Mouse (Mus musculus) central nervous system, embryonic 18 days (tissue): ENCODE data around the gene Grin3b. TPM values are rescaled to one million over a fixed set of nuclear protein-coding genes. Genes with fewer than 3 reads are reported as not detected.

Experiments used
- polyA plus RNA-seq: library from polyadenylated mRNA; depleted of rRNA; stranded (reverse); fragments of >200 nt; gene quantifications from 2 replicates; pipeline ENCODE4 v1.2.3, GENCODE M21; 2012; rRNA removed

The Grin3b gene
- polyA plus RNA-seq, result 0.40 and 0.45 TPM in 2 replicates

GRCm38 (mm10) chr10:79970415-79971182 is at the start of gene Grin3b:
Grin3b (plus strand) TSS chr10:79970715.

GRCm38 (mm10) chr10:79920958-79921535 is 49.5 kb upstream of the Grin3b start, which contains the start of gene R3hdm4:
R3hdm4 (minus strand) TSS chr10:79921208.

GRCm38 (mm10) chr10:79926491-79927323 is 43.8 kb upstream of the Grin3b start, which contains the start of gene Arid3a:
Arid3a (plus strand) TSS chr10:79927043.

GRCm38 (mm10) chr10:79959847-79960601 is 10.5 kb upstream of the Grin3b start, which contains the start of gene Wdr18:
Wdr18 (plus strand) TSS chr10:79960152.

GRCm38 (mm10) chr10:79984195-79984816 is 13.8 kb downstream of the Grin3b start, which contains the start of gene Tmem259:
Tmem259 (minus strand) TSS chr10:79984330.

GRCm38 (mm10) chr10:79988506-79989271 is 18.2 kb downstream of the Grin3b start, which contains the start of gene Cnn2:
Cnn2 (plus strand) TSS chr10:79988584.

GRCm38 (mm10) chr10:79996272-79997033 is 25.9 kb downstream of the Grin3b start, which contains the start of gene Abca7:
Abca7 (plus strand) TSS chr10:79996494.

GRCm38 (mm10) chr10:80016511-80016910 is 46.0 kb downstream of the Grin3b start, which contains the start of gene Arhgap45:
Arhgap45 (plus strand) TSS chr10:80016653.

Other genes starting within 250 kb of the Grin3b start
- gene Polrmt, start 224.1 kb upstream of the Grin3b start, polyA plus RNA-seq, result 53.8 and 57.3 TPM in 2 replicates
- gene Fgf22, start 215.6 kb upstream of the Grin3b start, polyA plus RNA-seq, result 1.0 and 1.1 TPM in 2 replicates
- gene Rnf126, start 203.8 kb upstream of the Grin3b start, polyA plus RNA-seq, result 118 and 136 TPM in 2 replicates
- gene Fstl3, start 193.4 kb upstream of the Grin3b start, polyA plus RNA-seq, result 3.5 and 4.5 TPM in 2 replicates
- 0.26 and 0.39 TPM in 2 replicates for gene Prss57, start 179.8 kb upstream of the Grin3b start, polyA plus RNA-seq
- gene Palm, start 177.1 kb upstream of the Grin3b start, polyA plus RNA-seq, result 177 and 219 TPM in 2 replicates
- gene Misp, start 149.7 kb upstream of the Grin3b start, polyA plus RNA-seq, result 0.54 and 0.57 TPM in 2 replicates
- 82.1 and 86.6 TPM in 2 replicates for gene Ptbp1, start 116.3 kb upstream of the Grin3b start, polyA plus RNA-seq
- gene Prtn3, start 96.2 kb upstream of the Grin3b start, polyA plus RNA-seq, result 15.8 and 16.7 TPM in 2 replicates
- 680 and 811 TPM in 2 replicates for gene Plppr3, start 96.1 kb upstream of the Grin3b start, polyA plus RNA-seq
- not detected in 2 replicates for gene Elane, start 84.5 kb upstream of the Grin3b start, polyA plus RNA-seq
- gene Cfd, start 79.9 kb upstream of the Grin3b start, polyA plus RNA-seq, result 0.34 and 0.37 TPM in 2 replicates
- gene Med16, start 61.8 kb upstream of the Grin3b start, polyA plus RNA-seq, result 53.6 and 60.9 TPM in 2 replicates
- not detected in 2 replicates for gene Gm26602, start 59.9 kb upstream of the Grin3b start, polyA plus RNA-seq
- 6.1 and 6.5 TPM in 2 replicates for gene Kiss1r, start 53.7 kb upstream of the Grin3b start, polyA plus RNA-seq
- 172 and 208 TPM in 2 replicates for gene R3hdm4, start 49.5 kb upstream of the Grin3b start, polyA plus RNA-seq
- 4.2 TPM in 2 replicates for gene Arid3a, start 43.7 kb upstream of the Grin3b start, polyA plus RNA-seq
- gene Wdr18, start 10.6 kb upstream of the Grin3b start, polyA plus RNA-seq, result 67.9 and 76.6 TPM in 2 replicates
- 200 and 218 TPM in 2 replicates for gene Tmem259, start 13.6 kb downstream of the Grin3b start, polyA plus RNA-seq
- 18.9 and 19.8 TPM in 2 replicates for gene Cnn2, start 17.9 kb downstream of the Grin3b start, polyA plus RNA-seq
- gene Abca7, start 25.8 kb downstream of the Grin3b start, polyA plus RNA-seq, result 7.1 and 7.5 TPM in 2 replicates
- 2.2 and 2.4 TPM in 2 replicates for gene Arhgap45, start 45.9 kb downstream of the Grin3b start, polyA plus RNA-seq
- 242 and 245 TPM in 2 replicates for gene Polr2e, start 69.1 kb downstream of the Grin3b start, polyA plus RNA-seq
- gene Gpx4, start 76.5 kb downstream of the Grin3b start, polyA plus RNA-seq, result 421 and 492 TPM in 2 replicates
- gene Sbno2, start 134.9 kb downstream of the Grin3b start, polyA plus RNA-seq, result 23.6 and 27.5 TPM in 2 replicates
- 83.3 and 90.0 TPM in 2 replicates for gene Stk11, start 145.1 kb downstream of the Grin3b start, polyA plus RNA-seq
- gene Atp5d, start 167.9 kb downstream of the Grin3b start, polyA plus RNA-seq, result 451 and 454 TPM in 2 replicates
- 161 and 178 TPM in 2 replicates for gene Cbarp, start 170.1 kb downstream of the Grin3b start, polyA plus RNA-seq
- gene Midn, start 177.6 kb downstream of the Grin3b start, polyA plus RNA-seq, result 71.4 and 90.3 TPM in 2 replicates
- 393 and 405 TPM in 2 replicates for gene Cirbp, start 195.3 kb downstream of the Grin3b start, polyA plus RNA-seq
- gene 1600002K03Rik, start 202.2 kb downstream of the Grin3b start, polyA plus RNA-seq, result 14.0 and 17.9 TPM in 2 replicates
- gene Efna2, start 208.8 kb downstream of the Grin3b start, polyA plus RNA-seq, result 39.2 and 42.5 TPM in 2 replicates